Mouse (Mus musculus) left cerebral cortex, adult 11 months (tissue): Measurements from ENCODE around the gene Padi1.

ENCODE experiments used
- DNase-seq: peaks from one replicate; pipeline ENCODE4 v3.0.0; 2022; ENCODE audit warnings: low spot score

Gene Padi1

GRCm38 (mm10) chr4:140862036-140862650 lies 16.6 kb upstream of the Padi1 start:
- no peak for DNase-seq

GRCm38 (mm10) chr4:140860767-140861147 lies 15.2 kb upstream of the Padi1 start:
- DNase-seq: no peak

- DNase-seq: no peak
These were observed 14.7 kb upstream of the Padi1 start for GRCm38 (mm10) chr4:140860125-140860766.

GRCm38 (mm10) chr4:140859291-140859690 lies 13.7 kb upstream of the Padi1 start:
- no peak for DNase-seq

- DNase-seq: no peak
These were observed 12.2 kb upstream of the Padi1 start for GRCm38 (mm10) chr4:140857813-140858212.

GRCm38 (mm10) chr4:140857041-140857440 lies 11.5 kb upstream of the Padi1 start:
- no peak for DNase-seq

GRCm38 (mm10) chr4:140855151-140855550 lies 9.6 kb upstream of the Padi1 start:
- DNase-seq: no peak

GRCm38 (mm10) chr4:140854455-140854864 lies 8.9 kb upstream of the Padi1 start:
- DNase-seq: no peak

- no peak for DNase-seq
These were observed 8.0 kb upstream of the Padi1 start for GRCm38 (mm10) chr4:140853626-140854025.

GRCm38 (mm10) chr4:140849310-140849709 lies 3.7 kb upstream of the Padi1 start:
- no peak for DNase-seq

GRCm38 (mm10) chr4:140844991-140845390 lies 587 bp downstream of the Padi1 start:
- no peak for DNase-seq

- DNase-seq: no peak
These were observed 1.8 kb downstream of the Padi1 start for GRCm38 (mm10) chr4:140843670-140844280.

- DNase-seq: no peak
These were observed 2.7 kb downstream of the Padi1 start for GRCm38 (mm10) chr4:140842909-140843308.

GRCm38 (mm10) chr4:140837879-140838278 lies 7.7 kb downstream of the Padi1 start:
- DNase-seq: no peak

GRCm38 (mm10) chr4:140836208-140836866 lies 9.2 kb downstream of the Padi1 start:
- DNase-seq: no peak

- DNase-seq: no peak
These were observed 9.9 kb downstream of the Padi1 start for GRCm38 (mm10) chr4:140835682-140836081.

- no peak for DNase-seq
These were observed 11.1 kb downstream of the Padi1 start for GRCm38 (mm10) chr4:140834327-140834934.

GRCm38 (mm10) chr4:140832821-140833220 lies 12.8 kb downstream of the Padi1 start:
- DNase-seq: no peak

- DNase-seq: no peak
These were observed 13.8 kb downstream of the Padi1 start for GRCm38 (mm10) chr4:140831808-140832207.

GRCm38 (mm10) chr4:140827237-140827636 lies 18.3 kb downstream of the Padi1 start:
- DNase-seq: no peak

- no peak for DNase-seq
These were observed 19.6 kb downstream of the Padi1 start for GRCm38 (mm10) chr4:140825942-140826341.

GRCm38 (mm10) chr4:140821988-140822387 lies 23.6 kb downstream of the Padi1 start:
- DNase-seq: peak; percentile 38

GRCm38 (mm10) chr4:140817413-140817812 lies 28.2 kb downstream of the Padi1 start:
- no peak for DNase-seq
